Mouse (Mus musculus): ENCODE results near the gene Xcr1. TPM values are rescaled to one million over a fixed set of nuclear protein-coding genes. Genes with fewer than 3 reads are reported as not detected.

The Xcr1 gene
- polyA plus RNA-seq (2014; fragmentation: Illumina TruSeq; extraction: RNeasy Lipid Tissue Mini Kit (QIAGEN cat#74804)): 0.80 TPM

DNA sequence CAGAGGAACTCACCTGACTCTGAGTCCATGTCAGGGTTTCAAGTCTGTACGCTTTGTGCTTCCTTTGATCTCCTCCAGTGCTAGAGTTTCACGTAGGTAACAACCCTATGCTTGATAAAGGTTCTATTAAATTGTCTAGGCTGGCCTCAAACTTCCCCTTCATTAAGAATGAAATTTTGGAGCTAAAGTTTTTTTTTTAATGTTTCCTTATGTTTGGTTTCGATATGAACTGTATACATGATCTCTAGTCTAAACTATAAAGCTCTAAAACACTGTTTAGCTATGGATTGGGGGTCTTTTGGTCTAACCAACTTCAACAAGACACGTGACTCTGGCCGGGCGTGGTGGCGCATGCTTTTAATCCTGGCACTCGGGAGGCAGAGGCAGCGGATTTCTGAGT, at the start of gene Xcr1:
TSS of gene Xcr1 (minus strand) at position 101 of the 400 bp plus-strand sequence.

DNA sequence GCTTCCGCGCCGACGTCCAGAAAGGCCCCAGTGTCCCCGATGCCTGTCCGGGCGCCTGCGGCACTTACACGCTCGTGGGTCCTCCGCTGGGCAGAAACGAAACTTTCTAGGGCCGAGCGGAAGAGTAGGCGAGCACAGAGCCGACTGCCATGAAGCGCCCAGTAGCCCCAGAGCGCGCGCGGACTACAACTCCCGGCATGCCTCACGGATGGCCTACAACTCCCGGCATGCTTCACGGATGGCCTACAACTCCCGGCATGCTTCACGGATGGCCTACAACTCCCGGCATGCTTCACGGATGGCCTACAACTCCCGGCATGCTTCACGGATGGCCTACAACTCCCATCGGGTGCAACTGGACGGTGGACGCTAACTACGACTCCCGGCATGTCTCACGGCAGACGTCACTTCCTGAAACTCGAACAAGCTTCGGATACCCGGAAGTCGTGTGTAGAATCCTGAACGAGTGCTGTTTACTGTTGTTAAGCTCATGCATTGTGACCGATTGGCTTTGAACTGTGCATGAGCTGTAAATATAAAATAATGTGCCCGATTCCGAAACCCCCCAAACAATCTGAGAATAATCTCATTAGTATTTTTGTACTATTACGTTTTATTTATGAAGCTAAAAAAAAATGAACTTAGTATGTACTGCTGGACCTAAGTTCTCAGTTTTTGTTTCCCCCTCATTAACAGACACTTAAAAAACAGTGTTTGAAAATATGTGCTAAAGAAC, 9.9 kb downstream of the Xcr1 start, which contains the start of gene Fyco1:
TSS of gene Fyco1 (minus strand) at position 187 of the 736 bp plus-strand sequence.

DNA sequence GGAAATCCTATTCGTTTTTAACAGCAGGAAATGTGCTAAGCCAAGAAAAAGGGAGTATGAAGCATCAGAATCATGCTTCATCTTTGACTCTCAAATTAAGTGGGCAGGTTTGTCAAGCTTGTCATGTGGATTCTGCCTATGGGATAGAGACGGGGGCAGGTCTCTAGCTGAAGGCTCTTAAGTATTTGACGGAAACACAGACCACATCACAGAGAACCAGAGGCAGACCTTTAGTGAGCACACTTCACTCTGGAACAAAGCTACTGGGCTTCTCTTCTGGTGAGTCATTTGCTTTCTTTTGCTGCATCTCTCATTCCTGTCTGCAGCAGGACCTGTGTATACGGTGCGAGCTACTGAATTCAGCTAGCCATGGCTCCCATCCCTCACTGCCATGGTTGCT, 55.6 kb downstream of the Xcr1 start, which contains the start of gene Cxcr6:
TSS of gene Cxcr6 (plus strand) at position 209 of the 400 bp plus-strand sequence.

Other genes starting within 250 kb of the Xcr1 start
- 0.26 TPM for gene Slc6a20b, start 229.5 kb downstream of the Xcr1 start, polyA plus RNA-seq (2014; fragmentation: Illumina TruSeq; extraction: RNeasy Lipid Tissue Mini Kit (QIAGEN cat#74804))
- 0.54 TPM for gene Ccr9, start 183.6 kb downstream of the Xcr1 start, polyA plus RNA-seq (2014; fragmentation: Illumina TruSeq; extraction: RNeasy Lipid Tissue Mini Kit (QIAGEN cat#74804))
- 1.1 TPM for gene Slc6a20a, start 183.1 kb downstream of the Xcr1 start, polyA plus RNA-seq (2014; fragmentation: Illumina TruSeq; extraction: RNeasy Lipid Tissue Mini Kit (QIAGEN cat#74804))
- 205 TPM for gene Lztfl1, start 144.3 kb downstream of the Xcr1 start, polyA plus RNA-seq (2014; fragmentation: Illumina TruSeq; extraction: RNeasy Lipid Tissue Mini Kit (QIAGEN cat#74804))
- gene Cxcr6, start 55.6 kb downstream of the Xcr1 start, polyA plus RNA-seq (2014; fragmentation: Illumina TruSeq; extraction: RNeasy Lipid Tissue Mini Kit (QIAGEN cat#74804)): 4.3 TPM
- 21.8 TPM for gene Fyco1, start 10.1 kb downstream of the Xcr1 start, polyA plus RNA-seq (2014; fragmentation: Illumina TruSeq; extraction: RNeasy Lipid Tissue Mini Kit (QIAGEN cat#74804))
- 3.1 TPM for gene Ccr1, start 106.7 kb upstream of the Xcr1 start, polyA plus RNA-seq (2014; fragmentation: Illumina TruSeq; extraction: RNeasy Lipid Tissue Mini Kit (QIAGEN cat#74804))
- gene Ccr1l1, start 116.4 kb upstream of the Xcr1 start, polyA plus RNA-seq (2014; fragmentation: Illumina TruSeq; extraction: RNeasy Lipid Tissue Mini Kit (QIAGEN cat#74804)): not detected
- gene Ccr3, start 159.9 kb upstream of the Xcr1 start, polyA plus RNA-seq (2014; fragmentation: Illumina TruSeq; extraction: RNeasy Lipid Tissue Mini Kit (QIAGEN cat#74804)): 0.43 TPM
- gene Ccr2, start 239.9 kb upstream of the Xcr1 start, polyA plus RNA-seq (2014; fragmentation: Illumina TruSeq; extraction: RNeasy Lipid Tissue Mini Kit (QIAGEN cat#74804)): 32.0 TPM

Data from ovary, adult 10 weeks (tissue).